In genomic region chr4:75961865-75962264, GRCm38 (mm10) we compare ENCODE assay signal across 29 mouse cellular contexts.
DNase-seq lines count a peak whose midpoint lies in the region; ATAC-seq and TF ChIP-seq lines count a peak whose summit lies in the region.
"Had no signal": no experiment of that assay in that cellular context is flagged by ENCODE, and none has a peak within 500 bp of the region (broad histone marks: within the 10 kb centered on the region; RNA-seq: fewer than 3 reads in every experiment).

No protein-coding gene starts in this region.

- peaks cover 9% of the 10 kb centered on the region; the same call in 1 of the 2 replicates for H3K4me1 ChIP-seq in lung, embryonic 14.5 days (ENCODE audit: insufficient read depth)
- H3K4me1 ChIP-seq in lung, postnatal 0 days (ENCODE audit: insufficient read depth, low read depth, low read length): no peaks in the 10 kb centered on the region
- H3K4me1 ChIP-seq: embryonic facial prominence, embryonic 12.5 days; forebrain, embryonic 12.5 days had no signal

- peak; percentile 53 for ATAC-seq in frontal cortex, adult (ENCODE audit: low TSS enrichment)
- peak; percentile 69; the same call in 1 of the 2 replicates for ATAC-seq in lung, embryonic 14.5 days (ENCODE audit: insufficient read depth)
- ATAC-seq in lung, postnatal 0 days: peak; percentile 19; the same call in 1 of the 2 replicates
- ATAC-seq: forebrain, embryonic 15.5 days; hindbrain, postnatal 0 days; inflammation-experienced regulatory T-cells, adult 6 months; Patski had no signal

- WGBS in lung, embryonic 14.5 days: 16% methylated on average over 2 of the region's 2 CpGs
- 31% methylated on average over 2 of the region's 2 CpGs for WGBS in lung, postnatal 0 days

- no peak overlapping the region for H3K4me3 ChIP-seq in lung, embryonic 14.5 days (ENCODE audit: low read depth, low read length)
- no peak overlapping the region for H3K4me3 ChIP-seq in lung, postnatal 0 days (ENCODE audit: low read depth, low read length)
- H3K4me3 ChIP-seq: embryonic facial prominence, embryonic 12.5 days; erythroblast, embryonic 14.5 days; forebrain, embryonic 12.5 days; forebrain, embryonic 15.5 days; gastrocnemius, adult 2 months; heart, embryonic 15.5 days had no signal

- no peak overlapping the region for H3K4me2 ChIP-seq in lung, embryonic 14.5 days
- H3K4me2 ChIP-seq in lung, postnatal 0 days (replicated peaks; ENCODE audit: low read depth, low read length): no peak overlapping the region
- H3K4me2 ChIP-seq: embryonic facial prominence, embryonic 12.5 days; forebrain, embryonic 12.5 days; forebrain, embryonic 15.5 days; heart, embryonic 11.5 days; heart, embryonic 15.5 days; hindbrain, embryonic 14.5 days had no signal

- H3K36me3 ChIP-seq in lung, embryonic 14.5 days (ENCODE audit: insufficient read depth): no peaks in the 10 kb centered on the region
- H3K36me3 ChIP-seq in lung, postnatal 0 days (ENCODE audit: insufficient read depth, low read length): no peaks in the 10 kb centered on the region
- H3K36me3 ChIP-seq: embryonic facial prominence, embryonic 12.5 days; forebrain, embryonic 12.5 days; forebrain, embryonic 15.5 days; G1E; heart, embryonic 15.5 days had no signal

- H3K9me3 ChIP-seq in lung, embryonic 14.5 days (ENCODE audit: low read depth, low read length): no peaks in the 10 kb centered on the region
- H3K9me3 ChIP-seq in lung, postnatal 0 days (ENCODE audit: low read length): no peaks in the 10 kb centered on the region
- H3K9me3 ChIP-seq: embryonic facial prominence, embryonic 12.5 days; forebrain, embryonic 12.5 days; forebrain, embryonic 15.5 days; G1E; heart, embryonic 15.5 days had no signal

- H3K9ac ChIP-seq in lung, embryonic 14.5 days: no peak overlapping the region
- H3K9ac ChIP-seq in lung, postnatal 0 days (replicated peaks; ENCODE audit: low read depth): no peak overlapping the region
- H3K9ac ChIP-seq: embryonic facial prominence, embryonic 12.5 days; forebrain, embryonic 12.5 days; forebrain, embryonic 15.5 days; heart, embryonic 15.5 days; hindbrain, embryonic 14.5 days had no signal

- no peak for DNase-seq in frontal cortex, postnatal 10 days (ENCODE audit: low spot score in 2 of 2)
- peak; percentile 74 for DNase-seq in lung, embryonic 14.5 days
- no peak for DNase-seq in lung, postnatal 25 days (ENCODE audit: low spot score)
- peak; percentile 19 for DNase-seq in lung, postnatal 0 days (ENCODE audit: low spot score)
- DNase-seq in lung, adult 18-20 months: no peak
- DNase-seq: adrenal gland, postnatal 10 days; adrenal gland, postnatal 36 days; B cell, adult 2 months; cerebellum, adult 18-20 months; cerebellum, adult 9-10 months; cerebellum, postnatal 14 days; gastrocnemius, adult 2 months; gastrocnemius, postnatal 14 days; heart, adult 11 months; heart, postnatal 10 days; heart, postnatal 4 days had no signal

- TF ChIP-seq EP300 in lung, postnatal 0 days (IDR thresholded peaks at IDR 0.05): no peak

- no peaks in the 10 kb centered on the region for H3K27me3 ChIP-seq in lung, embryonic 14.5 days (ENCODE audit: insufficient read depth, low read length)
- H3K27me3 ChIP-seq in lung, postnatal 0 days (replicated peaks; ENCODE audit: insufficient read depth, low read length): no peaks in the 10 kb centered on the region
- H3K27me3 ChIP-seq: CH12.LX; embryonic facial prominence, embryonic 12.5 days; forebrain, embryonic 12.5 days; forebrain, embryonic 15.5 days; heart, embryonic 15.5 days; Patski had no signal

- H3K27ac ChIP-seq in lung, embryonic 14.5 days (ENCODE audit: low read depth): peak overlapping the region; percentile 3; the same call in 1 of the 2 replicates
- no peak overlapping the region for H3K27ac ChIP-seq in lung, postnatal 0 days (ENCODE audit: low read length)
- H3K27ac ChIP-seq: embryonic facial prominence, embryonic 12.5 days; forebrain, embryonic 12.5 days; forebrain, embryonic 15.5 days; gastrocnemius, adult 2 months; heart, embryonic 15.5 days; hindbrain, embryonic 14.5 days; hindbrain, postnatal 0 days had no signal

- no peak for TF ChIP-seq CTCF in lung, embryonic 14.5 days (IDR thresholded peaks at IDR 0.05; ENCODE audit: low read depth)
- TF ChIP-seq CTCF in lung, postnatal 0 days (IDR thresholded peaks at IDR 0.05): no peak

Comparison
In these comparisons a context has a peak if more than half of its experiments do, and no peak if none do; other contexts are left out.
1. DNase-seq: peak in lung, embryonic 14.5 days (single experiment) and lung, postnatal 0 days (single experiment); none in frontal cortex, postnatal 10 days (0 of 2), lung, postnatal 25 days (single experiment) and lung, adult 18-20 months (0 of 2).
2. ATAC-seq: peak in every context shown above with its lines; median percentile 69 in lung, embryonic 14.5 days; 53 in frontal cortex, adult; 19 in lung, postnatal 0 days.